Mouse (Mus musculus) adrenal gland, postnatal 14 days (tissue): ENCODE results near the gene Ank2. TPM values are rescaled to one million over a fixed set of nuclear protein-coding genes. Genes with fewer than 3 reads are reported as not detected.
A peak's percentile ranks its signal among the peaks of the same experiment; 100 is the strongest.

ENCODE experiments used
- DNase-seq: peaks from one replicate; pipeline ENCODE4 v3.0.0; 2021; ENCODE audit warnings: mixed read lengths
- total RNA-seq: library from RNA; stranded (reverse); gene quantifications from 2 replicates; pipeline ENCODE4 v1.2.3, GENCODE M21; 2021

Gene Ank2
- total RNA-seq, 1 experiment from 2014 or later = 71.9 TPM

- peak; percentile 55 for DNase-seq
Observed at GRCm38 (mm10) chr3:127225799-127226730, 273.1 kb downstream of the Ank2 start.

GRCm38 (mm10) chr3:127225167-127225798 lies 273.9 kb downstream of the Ank2 start:
- DNase-seq = no peak

GRCm38 (mm10) chr3:127224315-127225166 lies 274.6 kb downstream of the Ank2 start:
- DNase-seq = no peak

- DNase-seq = no peak
Observed at GRCm38 (mm10) chr3:127222086-127222485, 277.1 kb downstream of the Ank2 start.

- DNase-seq = no peak
Observed at GRCm38 (mm10) chr3:127220859-127221258, 278.3 kb downstream of the Ank2 start.

- no peak for DNase-seq
Observed at GRCm38 (mm10) chr3:127213534-127213933, 285.6 kb downstream of the Ank2 start.

- DNase-seq = no peak
Observed at GRCm38 (mm10) chr3:127211119-127211518, 288.0 kb downstream of the Ank2 start.

- DNase-seq = no peak
Observed at GRCm38 (mm10) chr3:127210552-127210951, 288.6 kb downstream of the Ank2 start.

- no peak for DNase-seq
Observed at GRCm38 (mm10) chr3:127208871-127209270, 290.3 kb downstream of the Ank2 start.

GRCm38 (mm10) chr3:127205883-127206434 lies 293.2 kb downstream of the Ank2 start:
- DNase-seq = no peak

GRCm38 (mm10) chr3:127202484-127203115 lies 296.6 kb downstream of the Ank2 start:
- DNase-seq = peak; percentile 21

GRCm38 (mm10) chr3:127200789-127201188 lies 298.4 kb downstream of the Ank2 start:
- no peak for DNase-seq

- DNase-seq = no peak
Observed at GRCm38 (mm10) chr3:127199112-127199665, 300.0 kb downstream of the Ank2 start.

GRCm38 (mm10) chr3:127198656-127199055 lies 300.5 kb downstream of the Ank2 start:
- no peak for DNase-seq

GRCm38 (mm10) chr3:127188789-127189128 lies 310.4 kb downstream of the Ank2 start:
- no peak for DNase-seq

GRCm38 (mm10) chr3:127188086-127188788 lies 310.9 kb downstream of the Ank2 start:
- DNase-seq = no peak

GRCm38 (mm10) chr3:127187081-127187480 lies 312.1 kb downstream of the Ank2 start:
- DNase-seq = no peak

- no peak for DNase-seq
Observed at GRCm38 (mm10) chr3:127186239-127186638, 312.9 kb downstream of the Ank2 start.

- DNase-seq = peak; percentile 31
Observed at GRCm38 (mm10) chr3:127183998-127184753, 315.0 kb downstream of the Ank2 start.

- DNase-seq = no peak
Observed at GRCm38 (mm10) chr3:127172697-127173096, 326.5 kb downstream of the Ank2 start.
